Mouse (Mus musculus): ENCODE results near the gene Xpo5. TPM values are rescaled to one million over a fixed set of nuclear protein-coding genes. Genes with fewer than 3 reads are reported as not detected.

Gene Xpo5
- total RNA-seq, 2 experiments from 2014 or later, result 9.0 to 9.6 TPM

DNA sequence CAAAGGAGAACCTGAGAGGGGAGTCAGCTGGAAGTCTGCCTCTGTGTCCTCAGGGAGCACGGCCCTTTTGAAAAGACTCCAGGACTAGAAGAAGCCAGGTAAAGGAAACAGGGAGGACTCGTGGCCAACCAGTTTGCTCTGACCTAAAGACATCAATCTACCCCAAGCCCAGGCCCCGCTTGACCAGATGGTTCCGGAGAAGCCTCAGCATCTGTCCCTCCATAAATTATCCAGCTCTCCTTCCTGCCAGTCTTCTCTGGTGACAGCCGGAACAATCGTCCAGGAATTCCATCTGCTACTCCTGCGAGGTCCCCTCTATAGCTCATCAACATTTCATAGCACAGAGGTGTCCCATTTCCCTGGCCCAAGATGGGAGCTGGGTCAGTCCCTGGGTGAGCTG, 82.1 kb downstream of the Xpo5 start:
- no peak for DNase-seq (ENCODE audit: low spot score)

DNA sequence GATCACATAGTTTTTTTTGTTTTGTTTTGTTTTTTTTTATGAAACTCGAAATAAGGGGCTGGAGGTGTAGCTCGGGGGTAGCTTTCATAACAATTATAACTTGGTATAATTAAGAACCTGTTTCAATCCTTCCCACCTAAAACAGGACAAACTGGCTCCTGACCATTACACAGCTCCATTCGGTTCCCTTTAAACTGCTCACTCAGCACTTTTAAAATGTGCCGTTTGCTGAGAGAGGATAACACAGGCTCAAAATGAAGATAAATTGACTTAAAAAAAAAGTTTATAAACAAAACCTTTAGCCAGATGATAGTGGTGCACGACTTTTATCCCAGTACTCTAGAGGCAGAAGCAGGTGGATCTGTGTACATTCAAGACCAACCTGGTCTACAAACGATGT, 82.8 kb downstream of the Xpo5 start:
- no peak for DNase-seq (ENCODE audit: low spot score)

- no peak for DNase-seq (ENCODE audit: low spot score)
Measured at GRCm38 (mm10) chr17:46287678-46288095, 85.1 kb downstream of the Xpo5 start.

Small RNA genes within 50 kb of the gene (microRNA-seq; reads per million reads assigned to microRNA genes)
- 1.0 reads per million for gene Mir693

Other genes with a start within 250 kb of the Xpo5 start
- 100 to 1,000 TPM in 1 of 2 experiments, 10 to 100 TPM in 1; 90.0 to 204 TPM for gene Vegfa, start 170.4 kb upstream of the Xpo5 start, total RNA-seq (2021)
- gene Mrps18a, start 91.8 kb upstream of the Xpo5 start, total RNA-seq (2021), result 10 to 100 TPM; 86.2 to 99.1 TPM
- under 1 TPM; 0.47 to 0.57 TPM for gene Rsph9, start 58.6 kb upstream of the Xpo5 start, total RNA-seq (2021)
- gene Mad2l1bp, start 49.2 kb upstream of the Xpo5 start, total RNA-seq (2021), result 10 to 100 TPM; 16.6 to 19.3 TPM
- 10 to 100 TPM; 41.0 to 41.4 TPM for gene Gtpbp2, start 41.8 kb upstream of the Xpo5 start, total RNA-seq (2021)
- 10 to 100 TPM; 12.0 to 12.7 TPM for gene Polh, start 137 bp upstream of the Xpo5 start, total RNA-seq (2021)
- gene Polr1c, start 45.3 kb downstream of the Xpo5 start, total RNA-seq (2021), result 10 to 100 TPM; 15.0 to 15.1 TPM
- 10 to 100 TPM; 46.7 to 60.1 TPM for gene Yipf3, start 45.3 kb downstream of the Xpo5 start, total RNA-seq (2021)
- gene Lrrc73, start 50.7 kb downstream of the Xpo5 start, total RNA-seq (2021), result under 1 TPM; 0.14 to 0.21 TPM
- gene Tjap1, start 80.2 kb downstream of the Xpo5 start, total RNA-seq (2021), result 10 to 100 TPM; 32.1 to 48.1 TPM
- gene Dlk2, start 94.6 kb downstream of the Xpo5 start, total RNA-seq (2021), result not detected
- 1 to 10 TPM; 1.9 to 2.9 TPM for gene Abcc10, start 125.6 kb downstream of the Xpo5 start, total RNA-seq (2021)
- gene Zfp318, start 180.9 kb downstream of the Xpo5 start, total RNA-seq (2021), result 10 to 100 TPM; 14.0 to 15.5 TPM
- under 1 TPM; 0.28 to 0.59 TPM for gene Crip3, start 226.1 kb downstream of the Xpo5 start, total RNA-seq (2021)
- under 1 TPM in 1 of 2 experiments, not detected in 1; 0.14 TPM for gene Slc22a7, start 235.7 kb downstream of the Xpo5 start, total RNA-seq (2021)

All from gastrocnemius, adult 18-20 months (tissue).